ENCODE assay signal across 10 mouse cellular contexts in genomic region chr11:117354107-117354506, GRCm38 (mm10).
DNase-seq lines count a peak whose midpoint lies in the region; ATAC-seq and TF ChIP-seq lines count a peak whose summit lies in the region.
"Had no signal": no experiment of that assay in that cellular context is flagged by ENCODE, and none has a peak within 500 bp of the region (broad histone marks: within the 10 kb centered on the region; RNA-seq: fewer than 3 reads in every experiment).

No protein-coding gene starts in this region.

- no peak overlapping the region for H3K27ac ChIP-seq in kidney, embryonic 14.5 days (ENCODE audit: low read depth, low read length)
- H3K27ac ChIP-seq in midbrain, embryonic 15.5 days: no peak overlapping the region
- H3K27ac ChIP-seq in intestine, postnatal 0 days (ENCODE audit: low read depth, low read length): no peak overlapping the region
- H3K27ac ChIP-seq: intestine, embryonic 15.5 days; liver, embryonic 15.5 days had no signal

- H3K9ac ChIP-seq in kidney, embryonic 14.5 days (ENCODE audit: low read depth, low read length): no peak overlapping the region
- no peak overlapping the region for H3K9ac ChIP-seq in midbrain, embryonic 15.5 days
- H3K9ac ChIP-seq in intestine, postnatal 0 days (ENCODE audit: low read depth, low read length): no peak overlapping the region
- H3K9ac ChIP-seq: intestine, embryonic 15.5 days; liver, embryonic 15.5 days had no signal

- H3K4me1 ChIP-seq in kidney, embryonic 14.5 days (ENCODE audit: control insufficient read depth, insufficient read depth, low read length): peaks cover 20% of the 10 kb centered on the region
- peaks cover 13% of the 10 kb centered on the region for H3K4me1 ChIP-seq in midbrain, embryonic 15.5 days
- H3K4me1 ChIP-seq in intestine, postnatal 0 days (replicated peaks; ENCODE audit: control insufficient read depth, insufficient read depth, low read length): peaks cover 8% of the 10 kb centered on the region; the same call in 1 of the 2 replicates

- H3K9me3 ChIP-seq in kidney, embryonic 14.5 days (ENCODE audit: control insufficient read depth, low read length): no peaks in the 10 kb centered on the region
- no peaks in the 10 kb centered on the region for H3K9me3 ChIP-seq in midbrain, embryonic 15.5 days
- no peaks in the 10 kb centered on the region for H3K9me3 ChIP-seq in intestine, postnatal 0 days (ENCODE audit: control insufficient read depth)
- H3K9me3 ChIP-seq: intestine, embryonic 15.5 days; liver, embryonic 15.5 days had no signal

- H3K27me3 ChIP-seq in kidney, embryonic 14.5 days (ENCODE audit: control insufficient read depth, insufficient read depth, low read length): no peaks in the 10 kb centered on the region
- H3K27me3 ChIP-seq in midbrain, embryonic 15.5 days (replicated peaks): no peaks in the 10 kb centered on the region
- H3K27me3 ChIP-seq in intestine, postnatal 0 days (replicated peaks; ENCODE audit: control insufficient read depth, insufficient read depth, low read length): no peaks in the 10 kb centered on the region
- H3K27me3 ChIP-seq: intestine, embryonic 15.5 days; liver, embryonic 15.5 days had no signal

- no peak for ATAC-seq in kidney, embryonic 14.5 days (ENCODE audit: low FRiP score, low TSS enrichment)
- no peak for ATAC-seq in midbrain, embryonic 15.5 days (replicated peaks)
- ATAC-seq in intestine, postnatal 0 days: no peak
- ATAC-seq: intestine, embryonic 15.5 days had no signal

- 86% methylated on average over 4 of the region's 4 CpGs for WGBS in kidney, embryonic 14.5 days
- 95% methylated on average over 4 of the region's 4 CpGs for WGBS in midbrain, embryonic 15.5 days
- 88% methylated on average over 4 of the region's 4 CpGs for WGBS in intestine, postnatal 0 days

- H3K4me2 ChIP-seq in kidney, embryonic 14.5 days (replicated peaks; ENCODE audit: low read depth, low read length): no peak overlapping the region
- H3K4me2 ChIP-seq in midbrain, embryonic 15.5 days: no peak overlapping the region
- no peak overlapping the region for H3K4me2 ChIP-seq in intestine, postnatal 0 days (replicated peaks; ENCODE audit: low read depth)
- H3K4me2 ChIP-seq: intestine, embryonic 15.5 days; liver, embryonic 15.5 days had no signal

- peaks cover 69% of the 10 kb centered on the region for H3K36me3 ChIP-seq in kidney, embryonic 14.5 days (ENCODE audit: control insufficient read depth, insufficient read depth, low read length)
- peaks cover 45% of the 10 kb centered on the region for H3K36me3 ChIP-seq in midbrain, embryonic 15.5 days (replicated peaks)
- peaks cover 82% of the 10 kb centered on the region for H3K36me3 ChIP-seq in intestine, postnatal 0 days (ENCODE audit: control insufficient read depth, insufficient read depth)

- DNase-seq in kidney, adult 18-20 months: peak; percentile 72
- peak; percentile 58 for DNase-seq in adrenal gland, postnatal 25 days
- peak; percentile 82 for DNase-seq in heart, adult 8-10 months (ENCODE audit: low spot score)
- peak; percentile 83 for DNase-seq in kidney, postnatal 14 days
- DNase-seq in embryo, embryonic 10.5 days (ENCODE audit: low spot score): no peak

- H3K4me3 ChIP-seq in kidney, embryonic 14.5 days (ENCODE audit: low read length): no peak overlapping the region
- no peak overlapping the region for H3K4me3 ChIP-seq in midbrain, embryonic 15.5 days
- no peak overlapping the region for H3K4me3 ChIP-seq in intestine, postnatal 0 days (ENCODE audit: low read depth, low read length)
- H3K4me3 ChIP-seq: intestine, embryonic 15.5 days; liver, embryonic 15.5 days had no signal

- no peak for TF ChIP-seq CTCF in intestine, postnatal 0 days (IDR thresholded peaks at IDR 0.05; ENCODE audit: low read depth)
